Mouse (Mus musculus) layer of hippocampus, adult 2 months (tissue): ENCODE data around the gene Nalcn. TPM values are rescaled to one million over a fixed set of nuclear protein-coding genes. Genes with fewer than 3 reads are reported as not detected.

ENCODE experiments used
- DNase-seq, 2 experiments: peaks; one replicate each; pipeline ENCODE4 v3.0.0; 2022; ENCODE audit warnings: low spot score in 2 of 2
- H3K27ac ChIP-seq: fragments of 200-600 bp; 2 replicates; pipeline ENCODE4 v1.8.1; 2022
- H3K4me3 ChIP-seq: fragments of 200-600 bp; 2 replicates; pipeline ENCODE4 v1.8.1; 2022; ENCODE audit warnings: mild to moderate bottlenecking
- CTCF ChIP-seq: fragments of 200-600 bp; conservative IDR thresholded peaks from 2 replicates; pipeline ENCODE4 v1.8.1; 2022; ENCODE audit warnings: antibody characterized with exemption, mild to moderate bottlenecking, moderate library complexity
- total RNA-seq, 2 experiments: library from RNA; stranded (reverse); gene quantifications; 2 replicates each; pipeline ENCODE4 v1.2.3; 2021

Gene Nalcn
- total RNA-seq, 2 experiments from 2014 or later, result 64.3 to 66.5 TPM

- TF ChIP-seq CTCF, result no peak
- no peak for DNase-seq
- Histone ChIP-seq H3K4me3 (no peak overlapping the region), H3K27ac (no peak overlapping the region)
Observed at GRCm38 (mm10) chr14:123240738-123241137, 386.2 kb downstream of the Nalcn start.

- peak; percentile 51 to 62 for DNase-seq
- peak; percentile 86 for TF ChIP-seq CTCF
- Histone ChIP-seq H3K27ac (no peak overlapping the region), H3K4me3 (no peak overlapping the region)
Observed at GRCm38 (mm10) chr14:123239945-123240344, 387.0 kb downstream of the Nalcn start.

- Histone ChIP-seq H3K4me3 (no peak overlapping the region), H3K27ac (no peak overlapping the region)
- TF ChIP-seq CTCF, result no peak
- no peak for DNase-seq
Observed at GRCm38 (mm10) chr14:123237002-123237401, 389.9 kb downstream of the Nalcn start.

- no peak overlapping the region for H3K4me3 ChIP-seq
- no peak for DNase-seq
- H3K27ac ChIP-seq, result no peak overlapping the region
- TF ChIP-seq CTCF, result no peak
Observed at GRCm38 (mm10) chr14:123232630-123233206, 394.2 kb downstream of the Nalcn start.

Other genes starting within 250 kb of the Nalcn start
- gene Itgbl1, start 32.8 kb upstream of the Nalcn start, total RNA-seq, result 1 to 10 TPM; 6.2 to 8.5 TPM